Mouse (Mus musculus) bone marrow macrophage, adult 2 months (primary cell): Measurements from ENCODE around the gene Pdcd6.

Source experiments
- CTCF ChIP-seq: IDR thresholded peaks from 2 replicates; pipeline ENCODE4 v1.5.1; 2012; ENCODE audit warnings: low read depth, mild to moderate bottlenecking, low read length, moderate library complexity
- POLR2A ChIP-seq: IDR thresholded peaks from 2 replicates; pipeline ENCODE4 v1.6.1; 2012; ENCODE audit warnings: mild to moderate bottlenecking, low read depth, low read length, borderline replicate concordance

GRCm38 (mm10) chr13:74282299-74282698 is 35.1 kb downstream of the Pdcd6 start:
- TF ChIP-seq CTCF = no peak
- no peak for TF ChIP-seq POLR2A
